Mouse (Mus musculus) bone marrow macrophage, adult 2 months (primary cell): ENCODE results near the gene Olfr205.

Experiments
- CTCF ChIP-seq: IDR thresholded peaks from 2 replicates; pipeline ENCODE4 v1.5.1; 2012; ENCODE audit warnings: low read depth, mild to moderate bottlenecking, low read length, moderate library complexity
- POLR2A ChIP-seq: IDR thresholded peaks from 2 replicates; pipeline ENCODE4 v1.6.1; 2012; ENCODE audit warnings: mild to moderate bottlenecking, low read depth, low read length, borderline replicate concordance

DNA sequence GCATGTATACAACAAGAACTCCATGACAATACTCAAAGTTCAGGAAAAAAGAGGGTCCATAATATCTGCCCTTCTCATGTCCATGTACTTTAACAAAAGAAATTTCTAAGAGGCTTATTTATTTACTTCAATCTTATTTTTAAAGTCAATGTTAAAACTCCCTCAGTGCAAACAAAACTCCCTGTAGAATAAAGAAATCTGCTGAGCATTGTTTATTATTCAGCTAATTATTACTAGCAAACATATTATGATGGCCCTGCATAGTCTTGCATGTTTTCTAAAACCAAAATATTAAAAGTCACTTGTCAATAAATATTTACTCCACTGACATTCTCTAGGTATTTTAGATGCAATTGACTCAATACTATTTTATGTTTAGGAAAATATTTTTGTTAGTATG, at the start of gene Olfr205:
- TF ChIP-seq CTCF = no peak
- TF ChIP-seq POLR2A = no peak
